Mouse (Mus musculus): ENCODE measurements around the gene Nme4.
"Not testable (repeated sequence)": the region's sequence is repeated elsewhere in the genome, so short reads cannot be mapped to it uniquely, and the experiment has no call there.

The Nme4 gene

GRCm38 (mm10) chr17:26114461-26114860, 19.1 kb upstream of the Nme4 start:
- DNase-seq (ENCODE audit: low read depth, low spot score), result not testable (repeated sequence)

- DNase-seq (ENCODE audit: low read depth, low spot score), result no peak
Measured at GRCm38 (mm10) chr17:26114061-26114460, 18.7 kb upstream of the Nme4 start.

GRCm38 (mm10) chr17:26113181-26113948, 18.0 kb upstream of the Nme4 start, which contains the start of gene Tmem8:
Gene Tmem8 (plus strand): TSS chr17:26113299.
- peak; percentile 85 for DNase-seq (ENCODE audit: low read depth, low spot score)

- no peak for DNase-seq (ENCODE audit: low read depth, low spot score)
Measured at GRCm38 (mm10) chr17:26112751-26113150, 17.3 kb upstream of the Nme4 start.

- DNase-seq (ENCODE audit: low read depth, low spot score), result no peak
Measured at GRCm38 (mm10) chr17:26111722-26112121, 16.3 kb upstream of the Nme4 start.

- no peak for DNase-seq (ENCODE audit: low read depth, low spot score)
Measured at GRCm38 (mm10) chr17:26111024-26111423, 15.6 kb upstream of the Nme4 start.

- no peak for DNase-seq (ENCODE audit: low read depth, low spot score)
Measured at GRCm38 (mm10) chr17:26110156-26110555, 14.8 kb upstream of the Nme4 start.

GRCm38 (mm10) chr17:26105619-26106018, 10.2 kb upstream of the Nme4 start:
- no peak for DNase-seq (ENCODE audit: low read depth, low spot score)

- no peak for DNase-seq (ENCODE audit: low read depth, low spot score)
Measured at GRCm38 (mm10) chr17:26101478-26101877, 6.1 kb upstream of the Nme4 start.

- DNase-seq (ENCODE audit: low read depth, low spot score), result no peak
Measured at GRCm38 (mm10) chr17:26100166-26100565, 4.8 kb upstream of the Nme4 start.

- peak; percentile 60 for DNase-seq (ENCODE audit: low read depth, low spot score)
Measured at GRCm38 (mm10) chr17:26099316-26099715, 3.9 kb upstream of the Nme4 start.

GRCm38 (mm10) chr17:26098461-26098860, 3.1 kb upstream of the Nme4 start:
- DNase-seq (ENCODE audit: low read depth, low spot score), result no peak

GRCm38 (mm10) chr17:26094531-26095110, 781 bp downstream of the Nme4 start:
- no peak for DNase-seq (ENCODE audit: low read depth, low spot score)

GRCm38 (mm10) chr17:26089905-26090632, 5.3 kb downstream of the Nme4 start, which contains the start of gene Decr2:
Gene Decr2 (minus strand): TSS chr17:26090337.
- DNase-seq (ENCODE audit: low read depth, low spot score), result peak; percentile 92

GRCm38 (mm10) chr17:26087059-26087564, 8.3 kb downstream of the Nme4 start:
- DNase-seq (ENCODE audit: low read depth, low spot score), result no peak

GRCm38 (mm10) chr17:26080867-26081266, 14.5 kb downstream of the Nme4 start:
- no peak for DNase-seq (ENCODE audit: low read depth, low spot score)

- DNase-seq (ENCODE audit: low read depth, low spot score), result no peak
Measured at GRCm38 (mm10) chr17:26078851-26079250, 16.6 kb downstream of the Nme4 start.

GRCm38 (mm10) chr17:26075246-26075645, 20.2 kb downstream of the Nme4 start:
- no peak for DNase-seq (ENCODE audit: low read depth, low spot score)

- no peak for DNase-seq (ENCODE audit: low read depth, low spot score)
Measured at GRCm38 (mm10) chr17:26070136-26070535, 25.3 kb downstream of the Nme4 start.

GRCm38 (mm10) chr17:26068831-26069739, 26.3 kb downstream of the Nme4 start, which contains the start of gene Rab11fip3:
Gene Rab11fip3 (minus strand): TSS chr17:26069555.
- peak; percentile 92 for DNase-seq (ENCODE audit: low read depth, low spot score)
